Mouse (Mus musculus): Measurements from ENCODE around the gene Ndrg2.
"Not testable (repeated sequence)": the region's sequence is repeated elsewhere in the genome, so short reads cannot be mapped to it uniquely, and the experiment has no call there.

The Ndrg2 gene

GRCm38 (mm10) chr14:51913960-51914762, at the start of gene Ndrg2:
Gene Ndrg2 (minus strand): TSS chr14:51914158.
- DNase-seq (ENCODE audit: low read depth), result no peak

- no peak for DNase-seq (ENCODE audit: low read depth)
Measured at GRCm38 (mm10) chr14:51960316-51960715, 46.4 kb upstream of the Ndrg2 start.

GRCm38 (mm10) chr14:51943336-51943735, 29.4 kb upstream of the Ndrg2 start:
- no peak for DNase-seq (ENCODE audit: low read depth)

GRCm38 (mm10) chr14:51942236-51942635, 28.3 kb upstream of the Ndrg2 start:
- no peak for DNase-seq (ENCODE audit: low read depth)

GRCm38 (mm10) chr14:51941577-51941976, 27.6 kb upstream of the Ndrg2 start:
- no peak for DNase-seq (ENCODE audit: low read depth)

- DNase-seq (ENCODE audit: low read depth), result no peak
Measured at GRCm38 (mm10) chr14:51940944-51941560, 27.1 kb upstream of the Ndrg2 start.

- DNase-seq (ENCODE audit: low read depth), result no peak
Measured at GRCm38 (mm10) chr14:51939005-51939404, 25.0 kb upstream of the Ndrg2 start.

GRCm38 (mm10) chr14:51932092-51933020, 18.4 kb upstream of the Ndrg2 start:
- DNase-seq (ENCODE audit: low read depth), result no peak

- DNase-seq (ENCODE audit: low read depth), result no peak
Measured at GRCm38 (mm10) chr14:51930824-51931223, 16.9 kb upstream of the Ndrg2 start.

GRCm38 (mm10) chr14:51929968-51930367, 16.0 kb upstream of the Ndrg2 start:
- no peak for DNase-seq (ENCODE audit: low read depth)

- DNase-seq (ENCODE audit: low read depth), result no peak
Measured at GRCm38 (mm10) chr14:51929309-51929943, 15.5 kb upstream of the Ndrg2 start.

GRCm38 (mm10) chr14:51926930-51927329, 13.0 kb upstream of the Ndrg2 start:
- not testable (repeated sequence) for DNase-seq (ENCODE audit: low read depth)

- no peak for DNase-seq (ENCODE audit: low read depth)
Measured at GRCm38 (mm10) chr14:51923492-51923891, 9.5 kb upstream of the Ndrg2 start.

GRCm38 (mm10) chr14:51922910-51923309, 9.0 kb upstream of the Ndrg2 start:
- no peak for DNase-seq (ENCODE audit: low read depth)

GRCm38 (mm10) chr14:51922571-51922865, 8.6 kb upstream of the Ndrg2 start, which contains the start of gene Rnase13:
Gene Rnase13 (minus strand): TSS chr14:51922773.
- no peak for DNase-seq (ENCODE audit: low read depth)

GRCm38 (mm10) chr14:51921759-51922570, 8.0 kb upstream of the Ndrg2 start:
- no peak for DNase-seq (ENCODE audit: low read depth)

GRCm38 (mm10) chr14:51918966-51919365, 5.0 kb upstream of the Ndrg2 start:
- no peak for DNase-seq (ENCODE audit: low read depth)

- no peak for DNase-seq (ENCODE audit: low read depth)
Measured at GRCm38 (mm10) chr14:51918125-51918524, 4.2 kb upstream of the Ndrg2 start, which contains the start of gene Tppp2. Gene Tppp2 (plus strand): TSS chr14:51918425.

- no peak for DNase-seq (ENCODE audit: low read depth)
Measured at GRCm38 (mm10) chr14:51916539-51916938, 2.6 kb upstream of the Ndrg2 start.

GRCm38 (mm10) chr14:51915030-51915429, 1.1 kb upstream of the Ndrg2 start:
- DNase-seq (ENCODE audit: low read depth), result no peak

All from c-Kit-positive CD71-positive TER-119-negative erythroid progenitor cells, embryonic 14.5 days (primary cell).